Mouse (Mus musculus) bone marrow, adult 2 months (tissue): Measurements from ENCODE around the gene Epn3.

Source experiments
- CTCF ChIP-seq: fragments of 200-500 bp; IDR thresholded peaks from 2 replicates; pipeline ENCODE4 v1.5.1; 2011; ENCODE audit warnings: low read length, control low read depth; ENCODE audit not compliant: control insufficient read depth, insufficient read depth
- POLR2A ChIP-seq: fragments of 200-500 bp; IDR thresholded peaks from 2 replicates; pipeline ENCODE4 v1.6.1; 2011; ENCODE audit warnings: low read depth, mild to moderate bottlenecking, control low read depth, low read length, borderline replicate concordance; ENCODE audit not compliant: control insufficient read depth

- TF ChIP-seq CTCF = no peak
- TF ChIP-seq POLR2A = no peak
Measured at GRCm38 (mm10) chr11:94480382-94480781, 19.4 kb downstream of the Epn3 start.
